Mouse (Mus musculus) kidney, adult 2 months (tissue): ENCODE results near the gene Wwox. TPM values are rescaled to one million over a fixed set of nuclear protein-coding genes. Genes with fewer than 3 reads are reported as not detected.

Experiments
- DNase-seq: peaks from one replicate; pipeline ENCODE4 v3.0.0; 2021
- H3K27ac ChIP-seq: fragments of 200-500 bp; 2 replicates; pipeline ENCODE4 v1.5.1; 2012; ENCODE audit warnings: low read depth, low read length, control low read depth, inconsistent platforms; ENCODE audit not compliant: insufficient read depth
- H3K27me3 ChIP-seq: fragments of 200-500 bp; replicated peaks from 2 replicates; pipeline ENCODE4 v1.6.1; 2012; ENCODE audit warnings: mild to moderate bottlenecking, moderate library complexity, low read length, inconsistent platforms; ENCODE audit not compliant: control insufficient read depth, insufficient read depth
- H3K36me3 ChIP-seq: fragments of 200-500 bp; 2 replicates; pipeline ENCODE4 v1.6.1; 2012; ENCODE audit warnings: mild to moderate bottlenecking, moderate library complexity, low read length, inconsistent platforms; ENCODE audit not compliant: control insufficient read depth, insufficient read depth
- H3K4me1 ChIP-seq: fragments of 200-500 bp; 2 replicates; pipeline ENCODE4 v1.6.1; 2011; ENCODE audit warnings: low read length; ENCODE audit not compliant: control insufficient read depth, insufficient read depth
- H3K4me3 ChIP-seq: fragments of 200-500 bp; 2 replicates; pipeline ENCODE4 v1.5.1; 2011; ENCODE audit warnings: mild to moderate bottlenecking, low read depth, low read length, control low read depth; ENCODE audit not compliant: insufficient read depth
- CTCF ChIP-seq: fragments of 200-500 bp; conservative IDR thresholded peaks from 2 replicates; pipeline ENCODE4 v1.5.1; 2011; ENCODE audit warnings: low read depth, mild to moderate bottlenecking, control low read depth, low read length, moderate library complexity, mixed read lengths; ENCODE audit not compliant: insufficient read depth, insufficient read length
- POLR2A ChIP-seq: fragments of 200-500 bp; IDR thresholded peaks from one replicate; pipeline ENCODE4 v1.6.1; 2011; ENCODE audit warnings: low read depth, low read length, control low read depth
- WGBS: fragments of 180-500 bp; shearing (Covaris S2); methylation state at CpG from one replicate; pipeline ENCODE4 v1.1.7; 2018; 5-methylcytosine and 5-hydroxymethylcytosine counted together
- polyA plus RNA-seq: library from polyadenylated mRNA; depleted of rRNA; stranded (reverse); fragments of >200 nt; gene quantifications from 2 replicates; pipeline ENCODE4 v1.2.3, GENCODE M21; 2012

Gene Wwox
- polyA plus RNA-seq, 1 experiment, result 15.3 TPM

- no peaks in the 10 kb centered on the region for H3K36me3 ChIP-seq
- H3K4me3 ChIP-seq, result no peak overlapping the region
- WGBS, result 89% methylated on average over 2 of the region's 2 CpGs
- H3K27ac ChIP-seq, result no peak overlapping the region
- TF ChIP-seq CTCF (no peak), POLR2A (no peak)
- DNase-seq, result no peak
- H3K27me3 ChIP-seq, result no peaks in the 10 kb centered on the region
- no peaks in the 10 kb centered on the region for H3K4me1 ChIP-seq
Observed at GRCm38 (mm10) chr8:114634151-114634550, 194.7 kb downstream of the Wwox start.

- 60% methylated on average over 9 of the region's 9 CpGs for WGBS
- Histone ChIP-seq H3K4me1 (no peaks in the 10 kb centered on the region), H3K4me3 (no peak overlapping the region), H3K27ac (no peak overlapping the region), H3K27me3 (no peaks in the 10 kb centered on the region), H3K36me3 (no peaks in the 10 kb centered on the region)
- TF ChIP-seq POLR2A (no peak), CTCF (no peak)
- peak; percentile 57 for DNase-seq
Observed at GRCm38 (mm10) chr8:114634669-114635410, 195.4 kb downstream of the Wwox start.

- WGBS, result 44% methylated on average over 5 of the region's 5 CpGs
- H3K36me3 ChIP-seq, result no peaks in the 10 kb centered on the region
- no peak for DNase-seq
- TF ChIP-seq CTCF (no peak), POLR2A (no peak)
- no peaks in the 10 kb centered on the region for H3K4me1 ChIP-seq
- no peak overlapping the region for H3K27ac ChIP-seq
- H3K27me3 ChIP-seq, result no peaks in the 10 kb centered on the region
- H3K4me3 ChIP-seq, result no peak overlapping the region
Observed at GRCm38 (mm10) chr8:114636376-114636775, 196.9 kb downstream of the Wwox start.

- no peak overlapping the region for H3K4me3 ChIP-seq
- no peak for TF ChIP-seq POLR2A
- TF ChIP-seq CTCF, result no peak
- 75% methylated on average over 9 of the region's 9 CpGs for WGBS
- no peak overlapping the region for H3K27ac ChIP-seq
- no peaks in the 10 kb centered on the region for H3K27me3 ChIP-seq
- no peaks in the 10 kb centered on the region for H3K4me1 ChIP-seq
- DNase-seq, result no peak
- no peaks in the 10 kb centered on the region for H3K36me3 ChIP-seq
Observed at GRCm38 (mm10) chr8:114641809-114642208, 202.4 kb downstream of the Wwox start.

- no peaks in the 10 kb centered on the region for H3K27me3 ChIP-seq
- no peak overlapping the region for H3K27ac ChIP-seq
- 63% methylated on average over 14 of the region's 14 CpGs for WGBS
Observed at GRCm38 (mm10) chr8:114650789-114651188, 211.3 kb downstream of the Wwox start.

GRCm38 (mm10) chr8:114657789-114658188 is 218.3 kb downstream of the Wwox start:
- no peak for DNase-seq
- TF ChIP-seq POLR2A (no peak), CTCF (no peak)
- Histone ChIP-seq H3K27ac (no peak overlapping the region), H3K4me3 (no peak overlapping the region), H3K4me1 (no peaks in the 10 kb centered on the region), H3K27me3 (no peaks in the 10 kb centered on the region), H3K36me3 (no peaks in the 10 kb centered on the region)
- WGBS, result 36% methylated on average over 4 of the region's 4 CpGs

More at GRCm38 (mm10) chr8:114650789-114651188, 211.3 kb downstream of the Wwox start:
- no peak for TF ChIP-seq POLR2A
- no peak for TF ChIP-seq CTCF
- peak overlapping the region; percentile 26; the same call in 1 of the 2 replicates for H3K4me3 ChIP-seq
- DNase-seq, result peak; percentile 6
- H3K36me3 ChIP-seq, result no peaks in the 10 kb centered on the region
- no peaks in the 10 kb centered on the region for H3K4me1 ChIP-seq

- no peak for DNase-seq
- no peaks in the 10 kb centered on the region for H3K36me3 ChIP-seq
- H3K4me1 ChIP-seq, result no peaks in the 10 kb centered on the region
- H3K27ac ChIP-seq, result no peak overlapping the region
- H3K27me3 ChIP-seq, result no peaks in the 10 kb centered on the region
- 42% methylated on average over 4 of the region's 4 CpGs for WGBS
- TF ChIP-seq CTCF (no peak), POLR2A (no peak)
- no peak overlapping the region for H3K4me3 ChIP-seq
Observed at GRCm38 (mm10) chr8:114658475-114658874, 219.0 kb downstream of the Wwox start.

GRCm38 (mm10) chr8:114663053-114663452 is 223.6 kb downstream of the Wwox start:
- no peaks in the 10 kb centered on the region for H3K27me3 ChIP-seq
- H3K4me1 ChIP-seq, result no peaks in the 10 kb centered on the region
- H3K27ac ChIP-seq, result no peak overlapping the region
- no peaks in the 10 kb centered on the region for H3K36me3 ChIP-seq
- WGBS, result 80% methylated on average over 7 of the region's 7 CpGs
- DNase-seq, result no peak
- TF ChIP-seq CTCF, result no peak
- no peak for TF ChIP-seq POLR2A
- no peak overlapping the region for H3K4me3 ChIP-seq
